Mouse (Mus musculus) heart, postnatal 4 days (tissue): ENCODE measurements at regions not wholly inside any gene's neighbourhood (a gene's known extent, or its start where the extent isn't known, plus 50 kb on each side); places are given as distances from the start of the nearest gene placed in this dataset.

Experiments used
- DNase-seq: peaks from one replicate; pipeline ENCODE4 v3.0.0; 2021

DNA sequence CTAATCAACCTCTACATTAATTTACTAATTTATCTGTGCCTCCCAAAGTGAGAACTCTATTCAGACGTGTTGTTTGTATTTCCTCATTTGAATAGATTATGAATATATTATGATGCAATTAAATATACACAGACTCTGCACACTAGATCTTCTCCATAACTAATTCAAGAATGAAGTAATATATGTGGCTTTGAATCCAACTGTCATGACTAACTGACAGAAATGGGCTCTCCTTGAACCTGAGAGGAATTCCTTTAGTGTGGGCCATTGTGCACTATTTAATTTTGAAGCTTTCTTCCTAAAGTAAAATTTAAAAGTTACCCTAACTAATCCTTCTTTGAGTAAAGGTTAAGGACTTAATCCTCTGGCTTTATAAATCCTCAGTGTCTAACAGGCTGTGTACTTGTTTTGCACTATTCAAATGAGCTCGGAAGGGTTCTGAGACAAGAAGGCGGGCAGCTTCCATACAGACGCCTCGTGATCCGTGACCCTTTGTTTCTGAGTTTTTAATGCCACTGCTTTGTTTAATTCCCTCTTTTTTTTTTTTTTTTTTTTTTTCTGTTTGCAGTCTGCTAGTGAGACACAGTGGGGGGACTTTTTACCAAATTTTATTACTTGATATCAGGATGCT is 128.0 kb upstream of the Sox2 start:
- no peak for DNase-seq

DNA sequence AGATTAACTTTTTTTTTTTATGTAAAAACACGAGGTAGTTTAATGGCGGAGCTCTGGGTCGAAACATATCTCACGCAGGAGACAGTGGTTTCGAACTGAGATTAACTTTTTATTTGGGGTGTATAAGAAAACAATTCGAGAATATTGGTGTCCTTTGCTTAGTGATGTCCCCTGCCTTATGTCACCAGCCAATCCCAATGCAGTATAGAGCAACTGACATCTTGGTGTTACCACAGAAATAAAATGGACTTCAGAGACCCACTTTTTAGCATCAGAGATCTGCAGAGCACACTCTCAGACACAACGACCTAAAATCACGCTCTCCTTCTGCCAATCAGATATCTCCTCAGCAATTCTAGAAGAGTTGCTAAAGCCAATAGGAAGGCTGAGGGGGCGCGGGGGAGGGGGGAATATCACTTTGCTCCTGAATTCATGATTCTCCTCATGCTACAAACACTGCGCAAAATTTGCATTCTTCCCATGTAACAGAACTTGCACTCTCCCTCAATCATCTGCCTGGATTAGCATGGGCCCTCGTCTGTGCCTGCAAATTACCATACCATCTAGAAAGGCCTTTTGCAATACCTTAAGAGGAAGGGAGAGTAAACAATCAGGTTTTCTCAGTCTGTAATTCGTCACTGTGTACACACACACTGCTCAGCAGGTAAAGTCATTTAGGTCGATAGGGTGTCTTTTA is 128.7 kb upstream of the Sox2 start:
- DNase-seq: no peak

DNA sequence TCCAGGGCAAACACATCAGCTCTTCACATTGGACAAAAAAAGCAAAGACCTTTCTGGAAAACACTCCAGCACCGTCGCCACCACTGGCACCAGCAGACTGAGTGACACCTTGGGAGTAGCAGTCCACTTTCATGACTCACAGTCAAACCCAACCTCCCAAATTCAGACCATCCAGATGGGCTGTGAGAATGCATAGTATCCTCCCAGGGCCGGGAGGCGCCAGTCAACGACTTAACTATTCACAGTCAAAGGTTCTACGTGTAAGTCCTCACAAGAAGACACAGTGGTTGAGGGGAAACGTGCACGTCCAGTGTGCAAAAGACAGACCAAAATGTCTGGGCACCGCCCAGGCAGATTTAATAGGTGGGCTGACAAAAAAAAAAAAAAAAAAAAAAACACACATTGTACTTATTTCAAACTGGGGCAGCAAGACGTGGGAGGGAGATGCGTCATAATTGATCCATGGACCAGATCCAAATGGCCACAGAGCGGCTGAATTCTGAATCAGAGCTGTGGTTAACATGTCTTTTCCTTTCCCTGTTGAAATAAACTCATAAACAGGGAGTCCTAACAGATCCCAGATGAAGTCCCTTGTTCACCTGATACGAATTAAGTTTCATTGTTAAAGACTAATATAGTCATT is 137.6 kb upstream of the Sox2 start:
- DNase-seq: no peak

DNA sequence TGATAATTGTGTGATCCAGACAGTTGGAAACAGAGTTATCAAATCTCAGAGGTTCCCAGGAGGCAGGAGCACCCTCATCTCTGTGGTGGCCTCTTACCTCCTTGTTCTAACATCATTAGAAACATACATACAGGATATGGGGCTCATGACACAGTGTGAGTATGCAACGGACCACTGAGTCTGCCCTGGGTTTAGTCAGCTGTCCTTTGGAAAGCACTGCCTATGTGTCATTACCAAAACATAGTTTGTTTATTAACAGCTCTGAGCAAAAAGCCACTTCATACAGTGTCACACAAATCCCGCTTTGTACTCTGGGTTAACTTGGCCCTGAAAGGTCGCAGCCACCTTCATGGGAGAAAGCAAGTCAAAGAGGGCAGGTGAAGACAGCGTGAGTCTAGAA is 139.5 kb upstream of the Sox2 start:
- DNase-seq: no peak

DNA sequence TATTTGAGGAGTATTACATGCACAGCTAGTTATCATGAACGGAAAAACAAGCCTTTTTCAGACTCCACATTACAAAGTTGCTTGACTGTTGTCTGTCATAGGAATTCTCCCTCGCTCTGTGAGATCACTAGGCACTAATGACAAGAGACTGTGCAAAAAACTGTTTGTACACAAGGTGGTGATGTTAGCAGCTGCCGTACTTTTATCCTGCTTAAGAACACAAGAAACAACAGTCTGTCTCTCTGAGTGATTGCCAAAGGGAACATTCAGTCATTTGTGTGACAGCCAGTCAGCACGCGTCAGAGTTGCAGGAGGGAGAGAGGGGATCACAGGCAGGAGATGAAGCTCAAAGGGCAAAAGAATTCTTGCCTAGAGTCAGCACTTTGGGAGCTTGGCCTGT is 141.0 kb upstream of the Sox2 start:
- DNase-seq: no peak

DNA sequence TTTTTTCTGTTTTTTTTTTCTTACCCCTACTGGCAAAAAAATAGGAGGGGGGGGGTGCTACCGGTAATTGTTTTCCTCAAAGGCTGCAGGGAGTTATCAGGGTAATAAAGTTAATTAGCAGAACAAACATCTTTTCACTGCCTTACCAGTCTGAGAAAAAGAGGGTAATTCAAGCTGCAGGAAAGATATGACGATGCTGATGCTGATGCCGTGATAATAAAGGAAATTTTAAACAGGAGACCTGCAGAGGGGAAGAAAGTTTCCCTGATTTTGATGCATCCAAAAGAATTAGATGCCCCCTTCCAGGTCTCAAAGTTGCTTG is 145.7 kb upstream of the Sox2 start:
- DNase-seq: no peak

DNA sequence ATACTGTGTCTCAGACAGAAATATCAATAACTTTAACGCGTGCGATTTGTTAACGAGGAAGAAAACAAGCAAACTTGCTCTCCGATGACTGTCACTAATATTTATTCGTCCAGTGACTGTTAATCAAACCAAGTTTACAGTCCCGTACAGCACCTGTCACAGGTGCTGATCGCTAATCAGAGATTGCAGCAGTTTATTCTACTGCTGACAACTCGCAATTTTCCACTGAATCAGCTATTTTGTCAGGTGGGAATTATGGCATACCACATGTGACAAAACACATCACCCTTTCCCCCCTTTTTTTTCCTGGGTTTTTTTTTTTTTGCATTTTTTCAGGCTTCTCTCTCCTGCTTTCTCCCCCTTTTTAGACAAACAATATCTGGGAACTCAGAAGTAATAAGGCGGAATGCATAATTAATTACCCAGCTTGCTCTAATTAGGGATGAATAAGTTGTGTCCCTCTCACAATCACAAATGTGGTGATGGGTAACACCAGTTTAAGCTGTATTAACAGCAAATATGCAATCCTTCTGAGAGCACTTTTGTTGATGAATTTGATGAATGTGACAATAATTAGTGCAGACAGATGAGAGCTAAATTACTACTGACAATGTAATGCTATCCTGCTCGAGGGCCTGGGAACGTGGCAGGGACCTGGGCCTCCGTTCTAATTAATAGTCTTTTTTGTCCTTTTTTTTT is 146.2 kb upstream of the Sox2 start:
- DNase-seq: no peak

DNA sequence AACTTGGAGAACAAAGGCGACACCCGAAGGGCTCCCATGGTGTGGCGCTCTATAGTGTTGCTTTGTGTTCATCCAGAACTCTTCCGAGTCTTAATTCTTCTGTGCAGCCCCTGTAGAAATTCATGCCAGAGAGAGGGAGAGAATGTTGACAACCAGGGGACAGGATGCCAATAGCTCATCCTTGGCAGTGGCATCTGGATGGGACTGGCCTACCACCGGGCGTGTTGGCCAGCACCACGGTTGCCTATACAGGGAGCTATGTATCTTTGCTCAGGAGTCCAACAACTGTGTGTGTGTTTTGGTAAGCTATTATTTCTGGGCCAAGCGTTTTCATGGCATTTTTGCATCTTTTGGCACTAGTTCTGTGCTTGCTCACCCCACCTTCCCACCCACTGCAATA is 153.4 kb upstream of the Sox2 start:
- no peak for DNase-seq

DNA sequence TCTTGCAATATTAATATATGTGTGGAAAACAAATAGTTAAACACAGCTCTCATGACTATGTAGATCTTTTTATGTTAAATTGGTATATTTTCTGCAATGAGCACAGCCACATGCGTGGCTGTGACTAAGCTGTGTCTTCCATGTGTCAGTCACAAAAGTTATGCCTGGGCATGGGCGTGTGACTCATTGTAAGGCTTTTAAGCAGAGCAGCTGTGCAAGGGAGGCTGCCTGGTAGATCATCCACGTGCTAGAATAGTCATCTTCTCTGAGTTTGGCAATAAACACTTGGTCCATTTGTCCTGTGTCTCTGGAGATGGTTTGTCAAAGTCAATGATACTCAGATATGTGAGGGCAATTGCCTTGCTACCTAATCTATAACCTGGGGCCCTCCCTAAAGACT is 154.6 kb upstream of the Sox2 start:
- no peak for DNase-seq

DNA sequence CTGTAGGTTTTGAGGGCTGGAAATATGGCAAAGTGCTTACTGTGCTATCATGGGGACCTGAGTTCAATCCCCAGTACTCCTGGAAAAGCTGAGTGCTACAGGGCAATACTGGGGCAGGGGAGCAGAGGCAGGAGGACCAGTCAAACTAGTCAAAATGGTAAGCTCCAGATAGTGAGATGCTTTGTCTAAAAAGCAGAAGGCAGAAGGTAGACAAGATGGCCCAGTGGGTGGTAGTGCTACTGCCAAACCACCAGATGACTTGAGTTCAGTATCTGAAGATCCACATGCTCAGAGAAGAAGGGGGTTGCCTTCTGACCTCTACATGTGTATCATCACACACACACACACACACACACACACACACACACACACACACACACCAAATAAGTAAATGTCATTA is 156.3 kb upstream of the Sox2 start:
- DNase-seq: no peak

DNA sequence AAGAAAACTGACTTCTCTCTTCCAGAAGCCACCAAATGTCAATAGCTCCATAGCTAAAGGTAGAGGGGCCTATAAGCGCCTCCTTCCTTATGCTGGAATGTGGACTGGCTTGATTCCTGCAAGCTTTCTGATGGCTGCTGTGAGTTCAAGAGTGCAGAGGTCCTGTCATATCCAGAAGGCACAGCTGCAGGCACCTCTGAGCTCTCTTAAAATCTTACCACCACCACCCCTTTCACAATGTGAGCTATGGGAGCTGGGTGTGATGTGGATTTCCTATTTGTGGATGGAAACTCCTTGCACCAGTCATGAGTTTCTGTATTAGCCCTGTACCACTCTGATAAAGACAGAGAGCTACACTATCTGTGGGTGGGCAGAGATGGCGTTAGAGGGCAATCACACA is 161.2 kb upstream of the Sox2 start:
- no peak for DNase-seq

DNA sequence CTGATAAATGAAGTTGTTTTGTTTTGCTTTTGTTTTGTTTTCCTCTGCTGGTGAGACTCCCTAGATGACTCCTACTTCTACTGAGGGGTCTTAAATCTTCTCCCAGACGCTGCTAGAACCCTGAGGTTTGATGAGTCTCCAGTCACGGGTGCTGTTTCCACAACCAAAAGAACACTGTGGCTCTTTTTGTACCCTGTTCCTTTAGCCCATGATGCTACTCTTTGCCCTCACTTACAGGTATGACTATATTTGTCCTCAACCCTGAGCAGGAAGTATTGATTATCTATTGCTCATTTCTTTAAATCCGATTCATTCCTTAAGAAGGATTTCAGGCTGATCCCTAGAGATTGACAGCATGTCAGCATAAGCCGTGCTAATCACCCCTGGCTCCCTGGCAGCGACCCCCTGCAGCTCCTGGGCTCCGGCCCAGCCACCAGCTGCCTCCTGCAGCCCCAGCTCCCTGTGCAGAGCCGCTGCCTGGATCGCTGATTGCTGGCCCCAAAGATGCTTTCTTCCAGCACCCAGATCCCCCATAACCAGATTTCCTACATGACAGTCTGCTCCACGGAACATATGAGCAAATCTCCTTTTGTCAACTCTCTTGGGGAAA is 163.7 kb upstream of the Sox2 start:
- DNase-seq: no peak

DNA sequence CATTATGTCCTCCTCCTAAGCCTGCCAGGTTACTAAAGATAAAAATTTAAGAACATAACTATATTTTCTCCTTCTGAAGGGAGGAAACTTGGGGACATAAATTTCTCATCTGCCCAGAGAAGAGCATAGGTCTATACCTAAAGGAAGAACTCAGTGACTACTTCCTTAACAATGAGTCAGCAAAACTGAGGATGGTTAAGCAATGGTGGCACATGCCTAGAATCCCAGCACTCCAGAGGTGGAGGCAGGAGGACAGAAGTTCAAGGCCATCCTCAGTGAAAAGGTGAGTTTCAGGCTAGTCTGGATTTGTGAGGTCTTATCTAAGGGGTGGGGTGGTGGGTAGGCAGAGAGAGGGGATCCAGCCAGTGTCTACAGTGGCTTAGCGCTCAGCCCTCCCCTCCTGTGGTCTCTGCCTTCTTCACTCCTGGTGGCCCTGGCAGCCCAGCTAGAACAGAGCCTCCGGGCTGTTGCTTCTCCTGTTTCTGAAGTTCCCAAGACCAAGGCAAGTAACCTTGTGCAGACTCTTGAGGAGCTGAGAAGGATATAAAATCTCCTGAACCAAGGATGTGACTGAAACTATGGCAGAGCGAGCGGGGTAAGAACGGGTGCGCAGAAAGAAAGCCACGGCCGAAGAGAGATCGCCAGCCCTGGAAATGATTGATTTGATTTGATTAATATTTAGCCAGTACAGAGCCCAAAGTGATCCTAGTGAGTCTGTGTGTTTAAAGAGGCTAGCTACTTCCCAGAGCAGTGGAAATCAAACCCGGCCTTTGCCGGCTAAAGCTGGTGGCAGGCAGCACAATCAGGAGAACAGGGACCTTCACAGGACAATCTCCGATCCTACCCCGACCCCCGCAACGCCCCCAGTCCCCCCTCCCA is 164.6 kb upstream of the Sox2 start:
- DNase-seq: no peak

DNA sequence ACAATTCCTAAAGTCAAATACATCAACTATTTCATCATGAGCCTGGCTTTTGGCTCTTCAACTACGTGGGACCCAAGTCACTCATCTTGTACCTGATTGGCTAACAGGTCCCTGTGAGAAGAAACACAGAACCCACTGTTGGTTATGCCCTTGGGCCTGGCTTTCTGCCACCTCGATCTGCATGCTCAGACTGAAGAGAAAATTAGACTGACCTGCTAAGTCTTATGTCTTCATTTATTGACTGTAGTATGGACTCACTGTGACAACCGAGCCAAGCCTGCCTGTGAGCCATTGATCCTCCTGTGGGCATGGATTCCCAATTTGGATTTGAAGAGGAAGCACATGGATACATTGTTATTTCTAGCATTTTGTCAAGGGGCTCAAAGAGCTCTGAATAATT is 166.3 kb upstream of the Sox2 start:
- no peak for DNase-seq

DNA sequence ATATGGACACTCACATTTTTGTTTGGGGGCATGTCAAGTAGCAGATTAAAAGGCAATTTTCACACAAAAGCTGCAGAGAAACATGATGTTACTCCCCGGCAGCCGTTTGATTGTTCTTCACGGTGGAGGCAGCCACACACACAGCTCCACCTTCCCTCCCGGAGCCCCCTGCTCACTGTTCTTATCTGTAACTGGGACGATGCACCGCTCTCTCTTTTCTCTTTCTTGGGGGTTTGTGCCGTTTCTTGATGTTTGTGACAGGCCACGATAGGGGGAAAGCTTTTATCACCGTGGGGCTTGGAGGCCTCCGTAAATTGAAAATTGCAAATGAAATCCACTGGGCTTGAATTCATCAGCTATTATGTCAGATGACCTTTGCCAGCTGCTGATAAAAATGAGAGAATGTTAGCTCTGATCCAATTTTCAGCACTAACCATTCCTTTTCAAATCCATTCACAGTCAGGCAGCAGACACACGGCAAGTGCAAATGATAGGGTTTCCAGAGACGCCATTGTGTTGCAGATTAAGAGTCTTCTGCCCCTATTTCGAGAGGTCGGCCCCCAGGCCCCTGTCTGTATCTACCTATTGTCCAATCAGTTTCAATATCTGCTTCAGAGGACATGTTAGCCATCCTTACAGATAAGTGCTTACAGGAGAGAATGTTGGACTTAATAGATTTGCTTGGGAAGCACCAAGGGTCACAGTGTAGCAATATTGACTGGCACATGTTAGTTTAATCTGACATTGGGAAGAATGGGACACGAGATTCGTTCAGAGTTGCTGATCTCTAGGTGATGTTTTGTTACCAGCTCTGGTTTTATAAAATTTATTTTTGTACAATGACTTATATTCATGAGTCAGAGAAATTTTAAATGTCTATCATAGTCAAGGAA is 168.1 kb upstream of the Sox2 start:
- no peak for DNase-seq

DNA sequence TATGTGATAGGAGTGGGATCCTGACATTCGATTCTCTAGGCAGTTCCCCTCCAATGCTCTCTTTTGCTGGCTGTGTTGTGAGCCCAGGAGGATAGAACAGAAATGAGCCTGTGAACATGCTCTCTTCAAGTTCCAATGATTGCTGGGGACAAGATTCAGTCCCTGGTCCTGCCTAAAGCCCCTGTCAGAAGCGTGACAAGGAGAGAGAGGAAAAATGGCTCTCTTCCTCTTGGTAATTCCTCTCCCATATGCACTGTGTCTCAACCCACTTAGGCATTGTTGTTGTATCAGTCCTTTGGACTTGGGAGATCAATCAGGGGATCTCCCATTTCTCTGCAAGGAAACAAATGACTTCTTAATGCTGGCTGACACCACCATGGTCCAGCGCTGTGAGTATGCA is 168.9 kb upstream of the Sox2 start:
- no peak for DNase-seq

DNA sequence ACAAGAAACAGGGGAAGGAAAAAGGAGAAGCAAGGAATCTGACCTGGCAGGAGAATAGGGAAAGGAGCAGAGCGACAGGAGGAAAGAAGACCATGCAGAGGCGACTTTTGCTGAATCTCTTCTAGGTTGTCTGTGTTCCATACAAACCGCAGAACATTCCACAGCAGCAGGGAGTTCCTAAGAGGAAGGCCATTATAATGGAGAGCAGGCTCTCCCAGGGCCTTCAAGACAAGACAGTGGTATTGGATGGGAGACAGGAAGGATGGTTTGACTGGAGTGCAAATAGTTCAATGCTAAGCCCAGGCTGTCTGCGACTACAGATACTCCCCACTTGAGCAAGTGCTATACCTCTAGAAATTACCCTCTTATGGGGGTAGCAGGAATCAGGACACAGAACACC is 176.1 kb upstream of the Sox2 start:
- no peak for DNase-seq

DNA sequence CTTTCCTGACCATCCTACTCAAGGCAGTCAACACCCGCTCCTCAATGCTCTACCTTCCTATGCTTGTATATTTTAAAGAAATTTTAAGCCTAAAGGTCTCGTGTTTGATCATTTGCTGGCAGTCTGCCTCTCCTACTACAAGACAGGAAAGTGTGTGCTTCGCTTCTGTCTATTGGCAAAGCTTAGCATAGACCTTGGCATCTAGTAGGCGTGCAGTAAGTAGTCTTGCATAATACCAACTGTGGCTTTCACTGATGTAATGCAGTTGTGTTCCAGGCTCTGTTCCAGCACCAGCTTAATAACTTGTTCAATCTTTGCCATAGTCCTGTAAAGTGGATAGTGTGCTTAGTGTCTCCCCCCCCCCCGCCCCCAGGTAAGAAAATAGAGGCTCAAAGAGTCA is 179.5 kb upstream of the Sox2 start:
- no peak for DNase-seq

DNA sequence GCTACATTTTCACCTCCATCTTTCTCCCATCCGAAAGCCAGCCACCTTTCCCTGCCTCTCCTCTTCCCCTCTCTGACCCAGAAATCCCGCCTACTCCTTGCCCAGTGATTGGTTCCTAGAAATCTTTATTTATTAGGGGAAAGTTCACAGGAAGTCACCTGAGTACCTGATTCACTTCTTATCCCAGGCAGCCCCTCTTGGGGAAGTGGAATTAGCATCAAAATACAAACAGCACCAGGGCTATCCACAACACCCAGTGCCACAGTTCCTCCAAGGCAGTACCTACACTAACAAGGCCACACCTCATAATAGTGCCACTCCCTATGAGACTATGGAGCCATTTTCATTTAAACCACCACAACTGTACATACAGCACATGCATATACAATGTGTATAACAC is 180.3 kb upstream of the Sox2 start:
- no peak for DNase-seq

DNA sequence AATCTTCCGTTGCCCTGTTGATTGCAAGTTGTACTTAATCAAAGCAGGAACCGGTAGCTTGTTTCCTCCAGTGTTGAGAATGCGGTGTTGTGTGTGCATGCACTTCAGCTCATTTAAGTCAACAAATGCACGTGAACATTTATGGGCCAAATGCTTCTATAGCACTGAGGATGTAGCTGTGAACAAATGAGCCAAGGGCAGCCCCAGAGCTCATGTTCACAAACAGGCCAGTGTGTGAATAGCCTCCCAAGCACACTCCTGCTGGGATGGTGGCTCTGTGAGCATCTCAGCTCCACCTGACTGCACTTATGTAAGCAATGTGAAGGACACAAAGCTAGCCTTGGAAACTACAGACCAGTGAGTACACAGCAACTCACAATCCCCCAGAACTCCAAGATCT is 183.9 kb upstream of the Sox2 start:
- DNase-seq: no peak
